49 mouse cellular contexts compared by ENCODE assay signal in genomic region chr15:9276838-9277295, GRCm38 (mm10). TPM values are rescaled to one million over a fixed set of nuclear protein-coding genes. Genes with fewer than 3 reads are reported as not detected.
"Had no signal": no experiment of that assay in that cellular context is flagged by ENCODE, and none has a peak within 500 bp of the region (broad histone marks: within the 10 kb centered on the region; RNA-seq: fewer than 3 reads in every experiment).

Ugt3a1 (plus strand) TSS chr15:9276888.

- H3K27ac ChIP-seq: heart, adult 2 months; heart, embryonic 10.5 days; heart, embryonic 13.5 days; heart, embryonic 15.5 days; hindbrain, embryonic 10.5 days; hindbrain, embryonic 12.5 days; hindbrain, embryonic 13.5 days; hindbrain, embryonic 14.5 days; hindbrain, embryonic 15.5 days; hindbrain, postnatal 0 days; intestine, embryonic 15.5 days; kidney, embryonic 15.5 days; kidney, postnatal 0 days; layer of hippocampus, adult 2 months had no signal

- H3K4me1 ChIP-seq: heart, embryonic 10.5 days; heart, embryonic 12.5 days; heart, embryonic 13.5 days; heart, embryonic 15.5 days; hindbrain, embryonic 10.5 days; hindbrain, embryonic 12.5 days; hindbrain, embryonic 13.5 days; hindbrain, embryonic 15.5 days; intestine, embryonic 15.5 days; kidney, embryonic 15.5 days had no signal

- H3K4me3 ChIP-seq: heart, adult 2 months; heart, embryonic 10.5 days; heart, embryonic 12.5 days; heart, embryonic 13.5 days; heart, embryonic 15.5 days; hindbrain, embryonic 10.5 days; hindbrain, embryonic 12.5 days; hindbrain, embryonic 13.5 days; hindbrain, embryonic 15.5 days; intestine, embryonic 15.5 days; kidney, embryonic 15.5 days; layer of hippocampus, adult 2 months had no signal

- H3K9me3 ChIP-seq: heart, embryonic 10.5 days; heart, embryonic 12.5 days; heart, embryonic 13.5 days; heart, embryonic 15.5 days; hindbrain, embryonic 10.5 days; hindbrain, embryonic 12.5 days; hindbrain, embryonic 13.5 days; hindbrain, embryonic 15.5 days; intestine, embryonic 15.5 days; kidney, embryonic 15.5 days had no signal

- H3K36me3 ChIP-seq: heart, embryonic 10.5 days; heart, embryonic 12.5 days; heart, embryonic 13.5 days; heart, embryonic 15.5 days; hindbrain, embryonic 10.5 days; hindbrain, embryonic 12.5 days; hindbrain, embryonic 13.5 days; hindbrain, embryonic 15.5 days; intestine, embryonic 15.5 days; kidney, embryonic 15.5 days had no signal

- H3K27me3 ChIP-seq: heart, embryonic 12.5 days; heart, embryonic 13.5 days; heart, embryonic 15.5 days; hindbrain, embryonic 12.5 days; hindbrain, embryonic 13.5 days; hindbrain, embryonic 15.5 days; intestine, embryonic 15.5 days; kidney, embryonic 15.5 days had no signal

- H3K4me2 ChIP-seq: heart, embryonic 11.5 days; heart, embryonic 12.5 days; heart, embryonic 13.5 days; heart, embryonic 15.5 days; hindbrain, embryonic 12.5 days; hindbrain, embryonic 13.5 days; hindbrain, embryonic 14.5 days; hindbrain, embryonic 15.5 days; intestine, embryonic 15.5 days; kidney, embryonic 15.5 days had no signal

- DNase-seq: heart, adult 2 months; heart, postnatal 10 days; heart, postnatal 14 days; heart, postnatal 36 days; heart, postnatal 4 days; kidney, adult 11 months; kidney, adult 18-20 months; kidney, adult 8-10 months; kidney, adult 9 months; kidney, postnatal 10 days; kidney, postnatal 14 days; kidney, postnatal 25 days; kidney, postnatal 36 days; layer of hippocampus, adult 9-11 months; layer of hippocampus, postnatal 36 days had no signal

- ATAC-seq: hindbrain, embryonic 16.5 days; hindbrain, postnatal 0 days; inflammation-experienced regulatory T-cells, adult 6 months; intestine, embryonic 15.5 days; intestine, embryonic 16.5 days; intestine, postnatal 0 days had no signal

- H3K9ac ChIP-seq: heart, embryonic 12.5 days; heart, embryonic 13.5 days; heart, embryonic 15.5 days; hindbrain, embryonic 12.5 days; hindbrain, embryonic 13.5 days; hindbrain, embryonic 14.5 days; hindbrain, embryonic 15.5 days; intestine, embryonic 15.5 days; kidney, embryonic 15.5 days had no signal

RNA-seq across cellular contexts. Expression of gene Ugt3a1, which starts in this region (rescaled TPM):
- total RNA-seq: heart, adult 2 months; heart, adult 8-10 months; heart, postnatal 10 days; heart, postnatal 14 days; heart, postnatal 25 days; heart, postnatal 36 days; heart, postnatal 4 days; hematopoietic stem cell, adult 5-6 weeks; hindbrain, postnatal 0 days; layer of hippocampus, adult 18-20 months; layer of hippocampus, adult 2 months; layer of hippocampus, adult 8-10 months; layer of hippocampus, postnatal 10 days; layer of hippocampus, postnatal 14 days; layer of hippocampus, postnatal 25 days; layer of hippocampus, postnatal 36 days had no signal
- polyA plus RNA-seq: heart, adult 2 months; heart, embryonic 10.5 days; heart, embryonic 11.5 days; heart, embryonic 12.5 days; heart, embryonic 13.5 days; heart, embryonic 14.5 days; heart, embryonic 15.5 days; heart, embryonic 16.5 days; heart, postnatal 0 days; hindbrain, embryonic 10.5 days; hindbrain, embryonic 11.5 days; hindbrain, embryonic 12.5 days; hindbrain, embryonic 13.5 days; hindbrain, embryonic 14.5 days; hindbrain, embryonic 15.5 days; hindbrain, embryonic 16.5 days; hindbrain, postnatal 0 days; inflammation-experienced regulatory T-cells, adult 6 months; intestine, embryonic 14.5 days; intestine, embryonic 15.5 days; intestine, embryonic 16.5 days; intestine, postnatal 0 days; kidney, embryonic 14.5 days; large intestine, adult 2 months had no signal
